ENCODE assay signal across 8 mouse cellular contexts in the genomic region with DNA sequence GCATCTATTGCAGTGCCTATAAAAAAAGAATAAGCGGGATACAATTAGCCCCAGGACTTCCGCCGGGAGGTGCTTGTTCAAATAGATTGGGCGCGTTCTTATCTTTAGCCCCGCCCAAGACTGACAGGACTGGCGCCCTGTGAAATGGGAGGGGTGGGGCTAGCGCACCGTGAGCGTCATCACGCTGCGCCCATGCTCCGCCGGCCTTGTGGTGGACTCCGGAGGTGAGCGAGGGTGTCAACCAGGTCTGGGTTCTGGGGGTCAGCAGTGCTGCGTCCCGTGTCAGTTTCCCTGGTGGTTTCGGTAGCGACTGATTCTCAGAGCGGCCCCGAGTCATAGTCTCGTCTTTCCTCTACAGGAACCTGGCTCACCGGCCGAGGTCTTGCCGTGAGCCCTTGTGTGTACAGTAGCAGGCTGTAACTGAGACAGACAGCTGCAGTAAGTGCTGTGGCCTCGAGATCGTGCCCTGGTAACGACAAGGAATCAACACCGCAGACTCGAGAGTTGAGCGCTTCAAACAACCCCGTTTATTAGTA. TPM values are rescaled to one million over a fixed set of nuclear protein-coding genes. Genes with fewer than 3 reads are reported as not detected.
DNase-seq lines count a peak whose midpoint lies in the region; ATAC-seq and TF ChIP-seq lines count a peak whose summit lies in the region.

Gene Mrps17 (plus strand): TSS at position 172 of the 536 bp plus-strand sequence.

- 0 out of 4 replicates have a peak, but pooled peaks of 1 of the 2 experiments have one; percentile 22 for TF ChIP-seq EP300 in MEL (IDR thresholded peaks at IDR 0.05; ENCODE audit: low read depth in 1 of 2, low read length in 2 of 2)

- peak within 1 kb of the TSS; percentile 79 to 80 for H3K4me3 ChIP-seq in MEL (ENCODE audit: control insufficient read depth in 1 of 2, insufficient read depth in 1 of 2, low read depth in 2 of 2, low read length in 2 of 2)
- H3K4me3 ChIP-seq in cerebellum, adult 2 months (replicated peaks; ENCODE audit: insufficient read depth, low read depth, low read length): peak within 1 kb of the TSS; percentile 70
- H3K4me3 ChIP-seq in forebrain, postnatal 0 days (ENCODE audit: low read depth, low read length): peak within 1 kb of the TSS; percentile 76
- peak within 1 kb of the TSS; percentile 81 for H3K4me3 ChIP-seq in lung, embryonic 15.5 days

- peak within 1 kb of the TSS; percentile 25 for H3K27ac ChIP-seq in MEL (ENCODE audit: control insufficient read depth, low read depth, low read length)
- H3K27ac ChIP-seq in cerebellum, adult 2 months (ENCODE audit: insufficient read depth, low read length): peak within 1 kb of the TSS; percentile 2; the same call in 1 of the 2 replicates
- H3K27ac ChIP-seq in forebrain, postnatal 0 days (ENCODE audit: low read depth, low read length): peak within 1 kb of the TSS; percentile 62
- H3K27ac ChIP-seq in lung, embryonic 15.5 days: peak within 1 kb of the TSS; percentile 41

- DNase-seq in MEL (ENCODE audit: low read depth, low spot score): peak; percentile 98
- DNase-seq in cerebellum, adult 2 months: peak; percentile 93 to 94
- DNase-seq in forebrain, postnatal 0 days: peak; percentile 95
- peak; percentile 94 for DNase-seq in heart, postnatal 4 days
- DNase-seq in layer of hippocampus, adult 8-10 months (ENCODE audit: low spot score in 2 of 2): peak; percentile 87 to 90
- peak; percentile 89 for DNase-seq in ovary, adult 18-20 months (ENCODE audit: low spot score)
- DNase-seq in thymus, postnatal 0 days (ENCODE audit: low spot score): peak; percentile 91

- no peaks in the 10 kb centered on the region; a peak in 1 of 4 replicates for H3K4me1 ChIP-seq in MEL (ENCODE audit: control insufficient read depth in 1 of 2, insufficient read depth in 2 of 2, low read length in 2 of 2)
- H3K4me1 ChIP-seq in cerebellum, adult 2 months (ENCODE audit: control insufficient read depth, insufficient read depth, low read length): no peaks in the 10 kb centered on the region
- no peaks in the 10 kb centered on the region for H3K4me1 ChIP-seq in forebrain, postnatal 0 days (ENCODE audit: insufficient read depth)
- peaks cover 9% of the 10 kb centered on the region for H3K4me1 ChIP-seq in lung, embryonic 15.5 days

- TF ChIP-seq RAD21 in MEL (IDR thresholded peaks at IDR 0.05; ENCODE audit: low read depth, low read length): no peak

- under 1% methylated on average over 33 of the region's 33 CpGs for WGBS in cerebellum, adult 2 months
- under 1% methylated on average over 33 of the region's 33 CpGs for WGBS in forebrain, postnatal 0 days
- WGBS in lung, embryonic 15.5 days: under 1% methylated on average over 33 of the region's 33 CpGs

- H3K36me3 ChIP-seq in MEL (ENCODE audit: control insufficient read depth in 1 of 2, insufficient read depth in 2 of 2, low read length in 2 of 2): peaks cover 0 to 10% of the 10 kb centered on the region in 2 experiments; a peak in 3 of 4 replicates
- peaks cover 23% of the 10 kb centered on the region for H3K36me3 ChIP-seq in forebrain, postnatal 0 days (ENCODE audit: insufficient read depth)
- peaks cover 33% of the 10 kb centered on the region for H3K36me3 ChIP-seq in lung, embryonic 15.5 days

- no peaks in the 10 kb centered on the region for H3K9me3 ChIP-seq in MEL (replicated peaks; ENCODE audit: insufficient read depth, low read length)
- no peaks in the 10 kb centered on the region for H3K9me3 ChIP-seq in forebrain, postnatal 0 days (ENCODE audit: low read length)
- H3K9me3 ChIP-seq in lung, embryonic 15.5 days: no peaks in the 10 kb centered on the region

- ATAC-seq in forebrain, postnatal 0 days: peak; percentile 99
- peak; percentile 96 for ATAC-seq in lung, embryonic 15.5 days (ENCODE audit: borderline replicate concordance, extremely low read depth, low FRiP score, low TSS enrichment)

- H3K27me3 ChIP-seq in MEL (ENCODE audit: control insufficient read depth in 1 of 2, insufficient read depth in 2 of 2, low read length in 2 of 2): peaks cover 0 to 1% of the 10 kb centered on the region in 2 experiments; a peak in 3 of 4 replicates
- no peaks in the 10 kb centered on the region for H3K27me3 ChIP-seq in cerebellum, adult 2 months (ENCODE audit: control insufficient read depth, insufficient read depth, low read length)
- H3K27me3 ChIP-seq in forebrain, postnatal 0 days (ENCODE audit: insufficient read depth, low read length): no peaks in the 10 kb centered on the region
- no peaks in the 10 kb centered on the region for H3K27me3 ChIP-seq in lung, embryonic 15.5 days

- H3K79me2 ChIP-seq in MEL (ENCODE audit: control insufficient read depth, insufficient read depth, low read length, poor library complexity): peaks cover 10% of the 10 kb centered on the region

- peak; percentile 84 to 96 for TF ChIP-seq POLR2A in MEL (IDR thresholded peaks at IDR 0.05; ENCODE audit: control insufficient read depth in 1 of 2, insufficient read depth in 1 of 2, low read depth in 1 of 2, low read length in 2 of 2, poor library complexity in 1 of 2)
- peak; percentile 98 for TF ChIP-seq POLR2A in cerebellum, adult 2 months (IDR thresholded peaks at IDR 0.05; ENCODE audit: borderline replicate concordance, insufficient read depth, low read length)

- peak within 1 kb of the TSS; percentile 66 for H3K4me2 ChIP-seq in forebrain, postnatal 0 days (ENCODE audit: low read depth)
- peak within 1 kb of the TSS; percentile 63 for H3K4me2 ChIP-seq in lung, embryonic 15.5 days

- no peak for TF ChIP-seq CTCF in MEL (IDR thresholded peaks at IDR 0.05 in 2 of 3, conservative IDR thresholded peaks at IDR 0.05 in 1 of 3; ENCODE audit: control insufficient read depth in 1 of 3, insufficient read depth in 1 of 3, low read depth in 2 of 3, low read length in 3 of 3, poor library complexity in 1 of 3, severe bottlenecking in 1 of 3)
- no peak for TF ChIP-seq CTCF in cerebellum, adult 2 months (IDR thresholded peaks at IDR 0.05; ENCODE audit: borderline replicate concordance, insufficient read depth, low read depth, low read length)
- TF ChIP-seq CTCF in forebrain, postnatal 0 days (IDR thresholded peaks at IDR 0.05; ENCODE audit: low read depth): 0 out of 2 replicates have a peak, but pooled peaks have one; percentile 3

- H3K9ac ChIP-seq in MEL (ENCODE audit: control insufficient read depth, low read depth, low read length, poor library complexity, severe bottlenecking): peak within 1 kb of the TSS; percentile 86
- peak within 1 kb of the TSS; percentile 88 for H3K9ac ChIP-seq in forebrain, postnatal 0 days
- H3K9ac ChIP-seq in lung, embryonic 15.5 days: peak within 1 kb of the TSS; percentile 81

TF ChIP-seq in MEL, 35 proteins besides CTCF, POLR2A, EP300 and RAD21:
- TF ChIP-seq TBP (IDR thresholded peaks at IDR 0.05; ENCODE audit: low read depth, low read length) (peak; percentile 83), KAT2A (conservative IDR thresholded peaks at IDR 0.05; ENCODE audit: low read depth, low read length) (no peak; the same call in 1 of the 2 replicates), ZMIZ1 (IDR thresholded peaks at IDR 0.05; ENCODE audit: low read depth, low read length) (peak; percentile 82; the same call in 1 of the 2 replicates), JUND (IDR thresholded peaks at IDR 0.05; ENCODE audit: low read depth, low read length) (no peak), POLR2AphosphoS2 (IDR thresholded peaks at IDR 0.05; ENCODE audit: low read length) (peak; percentile 93), USF1 (IDR thresholded peaks at IDR 0.05; ENCODE audit: low read depth, low read length) (0 out of 2 replicates have a peak, but pooled peaks have one; percentile 16), NELFE (IDR thresholded peaks at IDR 0.05; ENCODE audit: low read depth, low read length) (peak; percentile 93), RCOR1 (IDR thresholded peaks at IDR 0.05; ENCODE audit: low read depth, low read length) (no peak), MAZ (IDR thresholded peaks at IDR 0.05; ENCODE audit: low read depth, low read length) (no peak), MXI1 (IDR thresholded peaks at IDR 0.05; ENCODE audit: low read depth, low read length) (peak; percentile 98), MYC (IDR thresholded peaks at IDR 0.05; ENCODE audit: low read depth, low read length) (peak; percentile 88), CHD1 (IDR thresholded peaks at IDR 0.05; ENCODE audit: low read depth, low read length) (no peak), HCFC1 (IDR thresholded peaks at IDR 0.05; ENCODE audit: low read depth, low read length) (peak; percentile 91), CHD2 (IDR thresholded peaks at IDR 0.05; ENCODE audit: low read length) (peak; percentile 33; the same call in 1 of the 2 replicates), MAX (IDR thresholded peaks at IDR 0.05; ENCODE audit: low read length) (peak; percentile 90), ZNF384 (IDR thresholded peaks at IDR 0.05; ENCODE audit: low read depth, low read length) (peak; percentile 74; the same call in 1 of the 2 replicates), ETS1 (IDR thresholded peaks at IDR 0.05; ENCODE audit: low read depth, low read length) (0 out of 2 replicates have a peak, but pooled peaks have one; percentile 42), ELF1 (IDR thresholded peaks at IDR 0.05; ENCODE audit: low read depth, low read length) (peak; percentile 57), MEF2A (IDR thresholded peaks at IDR 0.05; ENCODE audit: extremely low read depth, insufficient replicate concordance, low read depth, low read length, poor library complexity, severe bottlenecking) (no peak), SIN3A (IDR thresholded peaks at IDR 0.05; ENCODE audit: low read length) (peak; percentile 96), GATA1 (IDR thresholded peaks at IDR 0.05; ENCODE audit: low read depth, low read length) (peak; percentile 95)

RNA-seq across cellular contexts. Expression of gene Mrps17, which starts in this region (rescaled TPM):
- total RNA-seq in MEL (2012; rRNA removed): 181 and 211 TPM in 2 replicates
- polyA plus RNA-seq in MEL (2012; ENCODE audit: insufficient read depth in 1 of 2, insufficient read length in 2 of 2, low read depth in 1 of 2, low replicate concordance in 2 of 2, missing spikeins in 1 of 2): 100 to 1,000 TPM in 1 of 2 experiments, not detected in 1; 182 TPM
- 90.6 and 97.4 TPM in 2 replicates for polyA plus RNA-seq in cerebellum, adult 2 months (2012; rRNA removed)
- total RNA-seq in forebrain, postnatal 0 days (2014; rRNA removed): 131 and 146 TPM in 2 replicates
- polyA plus RNA-seq in forebrain, postnatal 0 days (2015; fragmentation: Nextera tagmentation; extraction: Ambion mirVana): 169 and 184 TPM in 2 replicates
- 10 to 100 TPM; 77.2 to 87.1 TPM for total RNA-seq in heart, postnatal 4 days (2021)
- total RNA-seq in layer of hippocampus, adult 8-10 months (2022): 10 to 100 TPM; 72.9 to 92.8 (median 78.4) TPM
- polyA plus RNA-seq in lung, embryonic 15.5 days (2015; fragmentation: Nextera tagmentation; extraction: Ambion mirVana): 183 and 186 TPM in 2 replicates
- 200 and 203 TPM in 2 replicates for polyA plus RNA-seq in thymus, postnatal 0 days (2015; fragmentation: Nextera tagmentation; extraction: Ambion mirVana)

Comparison
In these comparisons a context has a peak if more than half of its experiments do, and no peak if none do; other contexts are left out.
1. Peak in every context shown above with its lines: DNase-seq, ATAC-seq, H3K4me3 ChIP-seq and H3K27ac ChIP-seq.
2. H3K27ac ChIP-seq: peak in every context shown above with its lines; median percentile 62 in forebrain, postnatal 0 days; 41 in lung, embryonic 15.5 days; 25 in MEL; 2 in cerebellum, adult 2 months.